Mouse (Mus musculus): ENCODE results near the gene Tmem86a. TPM values are rescaled to one million over a fixed set of nuclear protein-coding genes. Genes with fewer than 3 reads are reported as not detected.
"Not testable (repeated sequence)": the region's sequence is repeated elsewhere in the genome, so short reads cannot be mapped to it uniquely, and the experiment has no call there.

Tmem86a gene
- polyA plus RNA-seq, 1 experiment = 66.5 TPM

- Histone ChIP-seq H3K4me3 (ENCODE audit: control insufficient read depth, insufficient read depth, low read length) (no peak overlapping the region), H3K27ac (ENCODE audit: control insufficient read depth, insufficient read depth, low read length) (no peak overlapping the region), H3K4me1 (replicated peaks; ENCODE audit: control insufficient read depth, insufficient read depth, low read length) (no peaks in the 10 kb centered on the region; the same call in 1 of the 2 replicates), H3K36me3 (ENCODE audit: control insufficient read depth, insufficient read depth, low read length) (no peaks in the 10 kb centered on the region), H3K27me3 (ENCODE audit: control insufficient read depth, insufficient read depth, low read length) (no peaks in the 10 kb centered on the region)
- DNase-seq = no peak
- TF ChIP-seq POLR2A (IDR thresholded peaks at IDR 0.05; ENCODE audit: control insufficient read depth, extremely low read depth, insufficient read depth, low read length, poor library complexity) (no peak), CTCF (IDR thresholded peaks at IDR 0.05; ENCODE audit: borderline replicate concordance, control insufficient read depth, extremely low read depth, insufficient read depth, low read length, poor library complexity) (no peak)
- WGBS = 92% methylated on average over 9 of the region's 9 CpGs
Observed at GRCm38 (mm10) chr7:47025429-47025828, 25.0 kb upstream of the Tmem86a start.

- not testable (repeated sequence) for H3K4me1 ChIP-seq (replicated peaks; ENCODE audit: control insufficient read depth, insufficient read depth, low read length); H3K4me3 ChIP-seq (ENCODE audit: control insufficient read depth, insufficient read depth, low read length); H3K27me3 ChIP-seq (ENCODE audit: control insufficient read depth, insufficient read depth, low read length); H3K36me3 ChIP-seq (ENCODE audit: control insufficient read depth, insufficient read depth, low read length); H3K27ac ChIP-seq (ENCODE audit: control insufficient read depth, insufficient read depth, low read length); DNase-seq
- 92% methylated on average over 3 of the region's 3 CpGs for WGBS
Observed at GRCm38 (mm10) chr7:47026899-47027298, 23.5 kb upstream of the Tmem86a start.

GRCm38 (mm10) chr7:47027520-47027919 lies 22.9 kb upstream of the Tmem86a start:
- Histone ChIP-seq H3K4me3 (ENCODE audit: control insufficient read depth, insufficient read depth, low read length) (no peak overlapping the region), H3K4me1 (replicated peaks; ENCODE audit: control insufficient read depth, insufficient read depth, low read length) (no peaks in the 10 kb centered on the region; the same call in 1 of the 2 replicates), H3K27me3 (ENCODE audit: control insufficient read depth, insufficient read depth, low read length) (no peaks in the 10 kb centered on the region), H3K27ac (ENCODE audit: control insufficient read depth, insufficient read depth, low read length) (no peak overlapping the region), H3K36me3 (ENCODE audit: control insufficient read depth, insufficient read depth, low read length) (no peaks in the 10 kb centered on the region)
- no peak for DNase-seq
- WGBS = 97% methylated on average over 1 of the region's 1 CpGs
- TF ChIP-seq CTCF (IDR thresholded peaks at IDR 0.05; ENCODE audit: borderline replicate concordance, control insufficient read depth, extremely low read depth, insufficient read depth, low read length, poor library complexity) (no peak), POLR2A (IDR thresholded peaks at IDR 0.05; ENCODE audit: control insufficient read depth, extremely low read depth, insufficient read depth, low read length, poor library complexity) (no peak)

GRCm38 (mm10) chr7:47030517-47031193 lies 19.7 kb upstream of the Tmem86a start:
- H3K27me3 ChIP-seq (ENCODE audit: control insufficient read depth, insufficient read depth, low read length) = no peaks in the 10 kb centered on the region
- H3K27ac ChIP-seq (ENCODE audit: control insufficient read depth, insufficient read depth, low read length) = no peak overlapping the region
- H3K36me3 ChIP-seq (ENCODE audit: control insufficient read depth, insufficient read depth, low read length) = no peaks in the 10 kb centered on the region
- DNase-seq = no peak
- H3K4me1 ChIP-seq (replicated peaks; ENCODE audit: control insufficient read depth, insufficient read depth, low read length) = no peaks in the 10 kb centered on the region
- no peak overlapping the region for H3K4me3 ChIP-seq (ENCODE audit: control insufficient read depth, insufficient read depth, low read length)
- 78% methylated on average over 9 of the region's 9 CpGs for WGBS
- no peak for TF ChIP-seq POLR2A (IDR thresholded peaks at IDR 0.05; ENCODE audit: control insufficient read depth, extremely low read depth, insufficient read depth, low read length, poor library complexity)
- no peak for TF ChIP-seq CTCF (IDR thresholded peaks at IDR 0.05; ENCODE audit: borderline replicate concordance, control insufficient read depth, extremely low read depth, insufficient read depth, low read length, poor library complexity)

- H3K27me3 ChIP-seq (ENCODE audit: control insufficient read depth, insufficient read depth, low read length) = no peaks in the 10 kb centered on the region
- no peak for DNase-seq
- H3K36me3 ChIP-seq (ENCODE audit: control insufficient read depth, insufficient read depth, low read length) = no peaks in the 10 kb centered on the region
- H3K4me1 ChIP-seq (replicated peaks; ENCODE audit: control insufficient read depth, insufficient read depth, low read length) = no peaks in the 10 kb centered on the region
- WGBS = 58% methylated on average over 4 of the region's 4 CpGs
- TF ChIP-seq POLR2A (IDR thresholded peaks at IDR 0.05; ENCODE audit: control insufficient read depth, extremely low read depth, insufficient read depth, low read length, poor library complexity) (no peak), CTCF (IDR thresholded peaks at IDR 0.05; ENCODE audit: borderline replicate concordance, control insufficient read depth, extremely low read depth, insufficient read depth, low read length, poor library complexity) (no peak)
- no peak overlapping the region for H3K4me3 ChIP-seq (ENCODE audit: control insufficient read depth, insufficient read depth, low read length)
- H3K27ac ChIP-seq (ENCODE audit: control insufficient read depth, insufficient read depth, low read length) = no peak overlapping the region
Observed at GRCm38 (mm10) chr7:47031371-47031770, 19.0 kb upstream of the Tmem86a start.

- Histone ChIP-seq H3K27ac (ENCODE audit: control insufficient read depth, insufficient read depth, low read length) (no peak overlapping the region), H3K4me3 (ENCODE audit: control insufficient read depth, insufficient read depth, low read length) (no peak overlapping the region), H3K36me3 (ENCODE audit: control insufficient read depth, insufficient read depth, low read length) (no peaks in the 10 kb centered on the region), H3K27me3 (ENCODE audit: control insufficient read depth, insufficient read depth, low read length) (no peaks in the 10 kb centered on the region), H3K4me1 (replicated peaks; ENCODE audit: control insufficient read depth, insufficient read depth, low read length) (no peaks in the 10 kb centered on the region)
- 91% methylated on average over 4 of the region's 4 CpGs for WGBS
- DNase-seq = no peak
- TF ChIP-seq POLR2A (IDR thresholded peaks at IDR 0.05; ENCODE audit: control insufficient read depth, extremely low read depth, insufficient read depth, low read length, poor library complexity) (no peak), CTCF (IDR thresholded peaks at IDR 0.05; ENCODE audit: borderline replicate concordance, control insufficient read depth, extremely low read depth, insufficient read depth, low read length, poor library complexity) (no peak)
Observed at GRCm38 (mm10) chr7:47034785-47035384, 15.5 kb upstream of the Tmem86a start.

- Histone ChIP-seq H3K4me1 (replicated peaks; ENCODE audit: control insufficient read depth, insufficient read depth, low read length) (no peaks in the 10 kb centered on the region), H3K36me3 (ENCODE audit: control insufficient read depth, insufficient read depth, low read length) (no peaks in the 10 kb centered on the region), H3K4me3 (ENCODE audit: control insufficient read depth, insufficient read depth, low read length) (no peak overlapping the region), H3K27ac (ENCODE audit: control insufficient read depth, insufficient read depth, low read length) (no peak overlapping the region), H3K27me3 (ENCODE audit: control insufficient read depth, insufficient read depth, low read length) (no peaks in the 10 kb centered on the region)
- WGBS = 84% methylated on average over 8 of the region's 8 CpGs
- no peak for DNase-seq
- no peak for TF ChIP-seq POLR2A (IDR thresholded peaks at IDR 0.05; ENCODE audit: control insufficient read depth, extremely low read depth, insufficient read depth, low read length, poor library complexity)
- TF ChIP-seq CTCF (IDR thresholded peaks at IDR 0.05; ENCODE audit: borderline replicate concordance, control insufficient read depth, extremely low read depth, insufficient read depth, low read length, poor library complexity) = no peak
Observed at GRCm38 (mm10) chr7:47035426-47035825, 15.0 kb upstream of the Tmem86a start.
